Mouse (Mus musculus) forebrain, embryonic 12.5 days (tissue): ENCODE data around the gene Gm266. TPM values are rescaled to one million over a fixed set of nuclear protein-coding genes. Genes with fewer than 3 reads are reported as not detected.

Source experiments
- ATAC-seq: fragments of 200-750 bp; cut with Nextera tagmentation; 2 replicates; pipeline ENCODE4 v1.8.0; 2017; ENCODE audit warnings: moderate TSS enrichment; ENCODE audit not compliant: low FRiP score
- H3K27ac ChIP-seq: fragments of 300-500 bp; sonication (generic); 2 replicates; pipeline ENCODE4 v1.5.1; 2016; ENCODE audit warnings: mild to moderate bottlenecking
- H3K27me3 ChIP-seq: fragments of 300-500 bp; sonication (generic); 2 replicates; pipeline ENCODE4 v1.6.1; 2016; ENCODE audit warnings: mild to moderate bottlenecking
- H3K36me3 ChIP-seq: fragments of 300-500 bp; sonication (generic); replicated peaks from 2 replicates; pipeline ENCODE4 v1.6.1; 2016; ENCODE audit warnings: mild to moderate bottlenecking
- H3K4me1 ChIP-seq: fragments of 300-500 bp; sonication (generic); 2 replicates; pipeline ENCODE4 v1.6.1; 2016
- H3K4me2 ChIP-seq: fragments of 300-500 bp; sonication (generic); 2 replicates; pipeline ENCODE4 v1.6.1; 2016; ENCODE audit warnings: mild to moderate bottlenecking, moderate library complexity
- H3K4me3 ChIP-seq: fragments of 300-500 bp; sonication (generic); replicated peaks from 2 replicates; pipeline ENCODE4 v1.5.1; 2016; ENCODE audit warnings: mild to moderate bottlenecking
- H3K9ac ChIP-seq: fragments of 300-500 bp; sonication (generic); 2 replicates; pipeline ENCODE4 v1.6.1; 2016; ENCODE audit warnings: mild to moderate bottlenecking
- H3K9me3 ChIP-seq: fragments of 300-500 bp; sonication (generic); 2 replicates; pipeline ENCODE4 v1.6.1; 2016
- WGBS: fragments of 180-500 bp; shearing (Covaris S2); methylation state at CpG from one replicate; pipeline ENCODE4 v1.1.7; 2016; 5-methylcytosine and 5-hydroxymethylcytosine counted together
- polyA plus RNA-seq: library from polyadenylated mRNA; unstranded; fragments of >200 nt; fragmentation: Nextera tagmentation; extraction: Ambion mirVana; gene quantifications from 2 replicates; pipeline ENCODE4 v1.2.1, GENCODE M21; 2016

Gene Gm266
- polyA plus RNA-seq, 1 experiment from 2014 or later = 3.5 TPM

DNA sequence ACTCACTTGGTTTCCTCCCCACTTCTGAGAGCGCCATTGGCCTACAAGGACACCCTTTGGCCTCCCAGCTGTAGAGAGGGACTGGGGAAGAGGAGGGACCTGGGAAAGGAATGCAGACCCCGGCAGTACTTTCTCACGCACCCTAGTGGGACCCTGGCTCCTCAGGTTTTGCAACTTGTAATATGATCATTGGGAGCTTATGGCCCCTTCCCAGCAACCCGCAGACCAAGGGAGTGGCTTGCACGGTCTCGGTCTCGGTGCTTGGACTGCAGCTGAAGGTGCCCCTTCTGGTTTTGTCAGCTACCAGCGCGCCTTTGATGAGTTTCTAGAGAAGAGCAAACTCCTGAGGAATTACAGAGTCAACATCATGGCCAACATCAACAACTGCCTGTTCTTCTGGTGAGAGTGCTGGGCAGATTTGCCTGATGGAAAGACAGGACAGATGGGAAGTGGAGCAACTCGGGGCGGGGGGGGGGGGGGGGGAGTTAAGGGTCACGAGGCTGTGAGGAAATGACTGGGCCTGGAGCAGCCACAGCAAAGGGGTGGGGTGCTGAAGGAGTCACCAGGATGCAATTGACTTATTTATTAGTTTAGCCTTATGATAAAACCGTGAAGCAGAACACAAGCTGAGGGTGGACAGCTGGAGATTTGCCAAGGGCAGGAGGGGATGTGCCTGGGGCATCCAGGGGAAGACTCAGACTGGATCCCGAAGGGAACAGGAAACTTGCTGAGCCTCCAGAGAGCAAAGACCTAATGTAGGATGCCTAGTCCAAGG, 36.5 kb downstream of the Gm266 start:
- H3K27me3 ChIP-seq = peaks cover 93% of the 10 kb centered on the region
- H3K4me1 ChIP-seq = peaks cover 10% of the 10 kb centered on the region
- no peak overlapping the region for H3K27ac ChIP-seq
- H3K9me3 ChIP-seq = no peaks in the 10 kb centered on the region
- ATAC-seq = no peak
- no peak overlapping the region for H3K4me2 ChIP-seq
- no peak overlapping the region for H3K4me3 ChIP-seq
- no peaks in the 10 kb centered on the region for H3K36me3 ChIP-seq
- WGBS = 16% methylated on average over 13 of the region's 14 CpGs
- H3K9ac ChIP-seq = no peak overlapping the region

DNA sequence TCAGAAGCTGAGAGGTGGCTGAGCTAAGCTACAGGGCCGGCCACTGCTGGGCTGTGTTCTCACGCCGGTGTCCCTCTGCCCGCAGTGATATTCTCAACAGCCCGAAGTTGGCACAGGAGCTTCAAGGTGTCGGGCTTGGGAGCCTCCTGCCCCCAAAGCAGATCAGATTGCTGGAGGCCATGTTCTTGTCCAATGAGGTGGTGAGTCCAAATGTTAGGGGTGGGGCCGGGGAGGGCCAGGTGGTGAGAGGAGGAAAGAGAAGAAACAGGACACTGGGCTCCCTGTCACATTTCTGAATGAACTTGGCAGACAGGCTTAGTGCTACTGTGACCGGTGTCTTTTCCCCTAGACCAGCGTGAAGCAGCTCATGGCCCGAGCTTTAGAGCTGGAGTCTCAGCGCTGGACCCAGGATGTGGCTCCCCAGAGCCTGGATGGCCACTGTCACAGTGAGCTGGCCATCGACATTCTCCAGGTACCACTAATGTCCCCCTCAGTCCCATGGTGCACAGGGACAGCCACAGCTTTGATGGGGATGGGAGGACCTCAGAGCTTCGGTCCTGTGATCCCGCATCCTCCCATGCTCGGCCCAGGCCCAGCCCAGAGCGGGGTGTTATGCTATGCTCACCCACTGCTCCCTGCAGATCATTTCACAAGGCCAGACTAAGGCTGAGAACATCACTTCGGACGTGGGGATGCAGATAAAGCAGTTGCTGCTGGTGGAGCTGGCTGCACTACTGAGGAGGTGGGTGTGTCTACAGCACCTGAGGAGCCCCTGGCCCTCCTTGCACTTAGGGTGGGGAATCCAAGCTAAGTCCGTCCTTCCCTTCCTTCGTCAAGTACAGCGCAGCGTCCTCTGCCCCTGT, 37.5 kb downstream of the Gm266 start:
- 12% methylated on average over 22 of the region's 22 CpGs for WGBS
- H3K4me3 ChIP-seq = no peak overlapping the region
- no peak overlapping the region for H3K4me2 ChIP-seq
- H3K9ac ChIP-seq = no peak overlapping the region
- H3K4me1 ChIP-seq = peaks cover 10% of the 10 kb centered on the region
- H3K9me3 ChIP-seq = no peaks in the 10 kb centered on the region
- H3K36me3 ChIP-seq = no peaks in the 10 kb centered on the region
- no peak overlapping the region for H3K27ac ChIP-seq
- H3K27me3 ChIP-seq = peaks cover 94% of the 10 kb centered on the region
- no peak for ATAC-seq

DNA sequence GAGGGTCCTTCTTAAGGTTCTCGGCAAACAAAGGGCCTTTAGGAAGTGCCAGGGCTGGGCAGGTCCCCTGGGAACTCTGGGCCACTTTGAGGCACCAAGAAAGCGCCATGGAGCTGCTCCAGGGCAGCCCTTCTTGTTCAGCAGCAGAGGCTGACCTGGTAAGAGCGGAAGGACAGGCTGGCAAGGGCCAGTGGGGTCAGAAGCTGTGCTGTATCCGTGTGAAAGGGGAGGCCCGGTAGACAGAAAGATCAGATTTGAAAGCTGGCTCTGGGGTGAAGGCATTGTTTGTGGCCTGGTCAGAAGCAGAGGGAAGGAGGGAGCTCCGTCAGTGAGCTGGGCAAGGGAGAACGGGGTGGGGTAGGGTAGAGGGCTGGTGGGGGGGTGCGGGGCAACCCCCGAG, 38.3 kb downstream of the Gm266 start:
- ATAC-seq = no peak
- no peaks in the 10 kb centered on the region for H3K36me3 ChIP-seq
- no peaks in the 10 kb centered on the region for H3K9me3 ChIP-seq
- no peak overlapping the region for H3K4me2 ChIP-seq
- no peak overlapping the region for H3K9ac ChIP-seq
- 8% methylated on average over 9 of the region's 9 CpGs for WGBS
- H3K4me3 ChIP-seq = no peak overlapping the region
- peaks cover 100% of the 10 kb centered on the region for H3K27me3 ChIP-seq
- H3K4me1 ChIP-seq = peaks cover 18% of the 10 kb centered on the region
- no peak overlapping the region for H3K27ac ChIP-seq

DNA sequence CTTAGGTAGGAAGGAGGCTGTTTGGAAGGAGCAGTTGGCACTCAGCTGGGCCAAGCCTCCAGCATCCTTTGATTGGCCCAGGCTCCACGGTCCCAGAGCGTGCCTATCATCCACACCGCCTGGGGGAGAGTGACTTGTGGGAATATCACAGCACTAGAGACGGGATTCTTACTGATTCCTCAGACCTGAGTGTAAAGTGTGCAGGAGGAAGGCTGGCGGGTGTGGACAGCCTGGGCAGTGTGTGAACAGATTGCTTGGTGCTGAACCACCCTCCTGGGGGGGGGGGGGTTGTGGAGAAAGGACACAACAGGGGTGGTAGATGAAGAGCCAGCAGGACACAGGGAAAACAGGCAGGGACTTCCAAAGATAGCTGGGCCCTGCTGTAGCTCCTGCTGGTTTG, 38.9 kb downstream of the Gm266 start:
- no peak for ATAC-seq
- no peak overlapping the region for H3K27ac ChIP-seq
- WGBS = 12% methylated on average over 5 of the region's 5 CpGs

DNA sequence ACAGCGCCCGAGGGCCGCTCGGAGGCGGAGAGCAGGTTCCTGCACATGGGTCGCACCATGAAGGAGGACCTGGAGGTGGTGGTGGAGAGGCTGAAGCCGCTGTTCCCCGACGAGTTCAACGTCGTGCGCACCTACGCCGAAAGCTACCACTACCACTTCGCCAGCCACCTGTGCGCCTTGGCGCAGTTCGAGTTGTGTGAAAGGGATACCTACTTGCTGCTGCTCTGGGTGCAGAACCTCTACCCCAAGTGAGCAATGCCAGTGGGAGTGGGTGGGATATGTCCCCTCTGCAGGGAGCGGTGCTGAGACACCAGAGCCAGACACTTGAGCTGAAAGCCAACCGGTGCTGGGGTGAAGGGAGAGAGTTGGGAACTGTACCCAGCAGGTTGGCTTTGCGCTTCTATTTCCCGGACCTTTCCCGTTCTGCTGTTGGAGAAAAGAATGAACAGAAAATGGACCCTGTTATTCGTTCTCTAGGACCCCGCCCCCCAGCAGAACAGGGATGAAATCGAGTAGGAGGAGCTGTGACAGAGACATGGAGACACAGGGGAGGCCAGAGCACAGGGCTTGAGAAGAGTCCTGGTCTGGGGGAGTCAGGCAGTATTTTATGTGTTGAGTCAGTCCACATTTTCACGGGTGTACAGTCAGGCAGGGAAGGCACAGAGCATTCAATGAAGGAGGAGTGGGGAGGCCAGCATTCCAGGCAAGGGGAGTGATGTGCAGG, 39.6 kb downstream of the Gm266 start:
- Histone ChIP-seq H3K4me1 (peaks cover 26% of the 10 kb centered on the region), H3K36me3 (no peaks in the 10 kb centered on the region), H3K4me2 (peak overlapping the region; percentile 37), H3K27ac (no peak overlapping the region), H3K27me3 (peaks cover 100% of the 10 kb centered on the region), H3K9ac (no peak overlapping the region), H3K4me3 (peak overlapping the region; percentile 16), H3K9me3 (no peaks in the 10 kb centered on the region)
- ATAC-seq = no peak
- 1% methylated on average over 27 of the region's 27 CpGs for WGBS

More for the DNA sequence above, 38.9 kb downstream of the Gm266 start:
- Histone ChIP-seq H3K9ac (no peak overlapping the region), H3K4me1 (peaks cover 24% of the 10 kb centered on the region), H3K27me3 (peaks cover 100% of the 10 kb centered on the region), H3K9me3 (no peaks in the 10 kb centered on the region), H3K36me3 (no peaks in the 10 kb centered on the region), H3K4me2 (no peak overlapping the region), H3K4me3 (no peak overlapping the region)

GRCm38 (mm10) chr12:111445161-111445889, 40.3 kb downstream of the Gm266 start:
- peak overlapping the region; percentile 37 for H3K4me2 ChIP-seq
- peaks cover 100% of the 10 kb centered on the region for H3K27me3 ChIP-seq
- no peak for ATAC-seq
- peaks cover 26% of the 10 kb centered on the region for H3K4me1 ChIP-seq
- no peak overlapping the region for H3K27ac ChIP-seq
- H3K9ac ChIP-seq = no peak overlapping the region
- H3K36me3 ChIP-seq = no peaks in the 10 kb centered on the region
- WGBS = 3% methylated on average over 51 of the region's 52 CpGs
- peak overlapping the region; percentile 16; the same call in 1 of the 2 replicates for H3K4me3 ChIP-seq
- no peaks in the 10 kb centered on the region for H3K9me3 ChIP-seq

GRCm38 (mm10) chr12:111443921-111444831, 41.4 kb downstream of the Gm266 start:
- no peaks in the 10 kb centered on the region for H3K36me3 ChIP-seq
- WGBS = 24% methylated on average over 10 of the region's 10 CpGs
- H3K27ac ChIP-seq = no peak overlapping the region
- no peaks in the 10 kb centered on the region for H3K9me3 ChIP-seq
- H3K4me3 ChIP-seq = no peak overlapping the region
- peaks cover 96% of the 10 kb centered on the region for H3K27me3 ChIP-seq
- H3K9ac ChIP-seq = no peak overlapping the region
- no peak overlapping the region for H3K4me2 ChIP-seq
- H3K4me1 ChIP-seq = peaks cover 26% of the 10 kb centered on the region
- ATAC-seq = no peak

- 8% methylated on average over 15 of the region's 15 CpGs for WGBS
- peaks cover 26% of the 10 kb centered on the region for H3K4me1 ChIP-seq
These were observed 42.4 kb downstream of the Gm266 start for GRCm38 (mm10) chr12:111443011-111443870.

DNA sequence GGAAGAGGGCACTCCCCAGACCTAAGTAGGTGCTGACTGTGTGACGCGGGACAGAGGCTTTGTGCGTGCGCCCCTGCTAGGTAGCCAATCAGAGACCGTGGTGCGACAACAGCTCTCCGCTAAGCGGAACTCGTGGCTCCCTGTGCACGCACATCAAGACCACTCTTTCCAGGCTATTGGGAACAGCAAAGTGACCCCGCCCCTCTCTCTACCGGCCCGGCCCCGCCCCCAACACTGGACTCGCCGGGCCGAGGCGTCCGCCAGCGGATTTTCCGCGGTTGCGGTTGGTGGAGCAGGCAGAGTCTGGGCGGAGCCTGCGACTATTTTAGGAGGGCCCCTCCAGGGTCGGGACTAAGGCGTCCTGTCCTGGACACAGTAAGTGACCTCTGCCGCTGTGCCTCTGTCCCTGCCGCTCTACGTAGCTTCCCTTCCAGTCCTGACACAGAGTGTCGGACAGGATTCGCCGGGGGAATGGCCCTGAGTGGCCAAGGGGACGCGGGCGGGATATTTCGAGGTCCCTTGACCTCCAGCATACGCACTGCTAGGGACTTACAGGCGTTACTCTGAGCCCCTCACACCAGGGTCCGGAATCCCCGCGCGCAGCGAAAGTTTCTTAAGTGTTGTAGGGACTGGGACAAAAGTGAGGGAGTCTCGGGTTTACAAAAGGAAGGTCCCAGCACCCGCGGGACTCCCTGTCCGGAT, 43.2 kb downstream of the Gm266 start, which contains the start of gene Tnfaip2:
Tnfaip2 (plus strand) TSS at position 161 of the 702 bp plus-strand sequence.
- Histone ChIP-seq H3K9me3 (no peaks in the 10 kb centered on the region), H3K4me2 (peak within 1 kb of the TSS; percentile 69), H3K4me1 (peaks cover 26% of the 10 kb centered on the region), H3K36me3 (no peaks in the 10 kb centered on the region), H3K27ac (no peak within 1 kb of the TSS), H3K4me3 (peak within 1 kb of the TSS; percentile 39), H3K27me3 (peaks cover 94% of the 10 kb centered on the region), H3K9ac (no peak within 1 kb of the TSS)
- peak; percentile 82 for ATAC-seq
- WGBS = under 1% methylated on average over 48 of the region's 48 CpGs

More at GRCm38 (mm10) chr12:111443011-111443870, 42.4 kb downstream of the Gm266 start:
- no peak overlapping the region for H3K27ac ChIP-seq
- H3K4me2 ChIP-seq = peak overlapping the region; percentile 69
- H3K4me3 ChIP-seq = peak overlapping the region; percentile 39
- ATAC-seq = no peak
- peaks cover 94% of the 10 kb centered on the region for H3K27me3 ChIP-seq
- H3K36me3 ChIP-seq = no peaks in the 10 kb centered on the region
- no peaks in the 10 kb centered on the region for H3K9me3 ChIP-seq
- H3K9ac ChIP-seq = no peak overlapping the region

- peaks cover 24% of the 10 kb centered on the region for H3K4me1 ChIP-seq
- H3K4me3 ChIP-seq = no peak overlapping the region
- 61% methylated on average over 3 of the region's 3 CpGs for WGBS
- no peaks in the 10 kb centered on the region for H3K36me3 ChIP-seq
- no peak for ATAC-seq
- no peak overlapping the region for H3K9ac ChIP-seq
- H3K4me2 ChIP-seq = no peak overlapping the region
- peaks cover 93% of the 10 kb centered on the region for H3K27me3 ChIP-seq
- no peaks in the 10 kb centered on the region for H3K9me3 ChIP-seq
- H3K27ac ChIP-seq = no peak overlapping the region
These were observed 44.1 kb downstream of the Gm266 start for GRCm38 (mm10) chr12:111441523-111441922.
